Mouse (Mus musculus): ENCODE results near the gene Gpc5.

Gpc5 gene

DNA sequence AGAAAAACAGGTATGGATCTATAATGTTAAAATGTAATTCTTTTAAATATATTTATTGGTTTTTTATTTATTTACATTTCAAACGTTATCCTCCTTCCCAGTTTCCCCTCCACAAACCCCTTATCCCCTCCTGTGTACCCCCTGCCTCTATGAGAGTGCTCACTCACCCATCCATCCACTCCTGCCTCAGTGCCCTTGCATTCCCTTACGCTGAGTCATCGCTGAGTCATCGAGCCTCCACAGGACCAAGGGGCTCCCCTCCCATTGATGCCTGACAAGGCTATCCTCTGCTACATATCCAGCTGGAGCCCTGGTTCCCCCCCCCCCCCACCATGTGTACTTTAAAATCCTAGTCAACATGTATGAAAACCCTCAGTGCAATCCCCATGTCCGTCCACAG is 738.5 kb downstream of the Gpc5 start:
- no peak for DNase-seq (ENCODE audit: low read depth in 2 of 2, low spot score in 2 of 2)

- peak in 1 of 2 experiments; percentile 1 for DNase-seq (ENCODE audit: low read depth in 2 of 2, low spot score in 2 of 2)
Measured at GRCm38 (mm10) chr14:115831219-115831755, 739.3 kb downstream of the Gpc5 start.

DNA sequence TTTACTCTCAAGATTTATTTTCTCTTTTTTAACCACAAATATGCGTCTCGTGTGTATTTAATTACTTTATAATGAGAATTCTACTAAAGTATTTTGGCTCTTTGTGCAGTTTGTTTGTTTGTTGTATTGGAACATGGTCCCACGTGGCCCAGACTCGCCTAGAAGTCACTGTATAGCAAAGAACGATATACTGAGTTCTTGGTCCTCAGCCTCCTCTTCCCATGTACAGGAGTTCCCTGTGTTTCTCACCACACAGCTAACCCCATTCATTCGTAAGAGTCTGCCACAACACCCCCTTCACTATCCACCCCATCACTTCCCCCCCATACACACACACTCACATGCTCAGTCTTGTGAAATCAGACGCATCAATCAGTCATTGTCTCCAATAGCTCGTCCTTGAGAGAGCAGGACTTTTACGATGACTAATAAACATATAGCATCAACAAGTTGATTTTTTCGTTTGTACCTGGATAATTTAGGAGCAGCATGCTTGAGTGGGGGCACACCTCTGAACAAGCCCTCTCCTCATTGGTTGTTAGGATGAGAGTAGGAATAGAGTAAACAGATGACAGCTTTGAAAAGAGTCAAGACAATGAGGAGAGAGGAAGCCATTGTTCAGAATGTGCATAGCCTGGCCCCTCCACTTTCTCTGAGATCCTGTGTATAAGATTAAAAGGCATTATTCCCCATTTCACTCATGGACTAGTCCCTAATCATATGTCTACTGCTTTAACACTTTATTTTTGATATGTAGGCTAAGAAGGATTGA is 740.0 kb downstream of the Gpc5 start:
- DNase-seq (ENCODE audit: low read depth in 2 of 2, low spot score in 2 of 2), result no peak

- DNase-seq (ENCODE audit: low read depth in 2 of 2, low spot score in 2 of 2), result no peak
Measured at GRCm38 (mm10) chr14:115843783-115844182, 751.8 kb downstream of the Gpc5 start.

DNA sequence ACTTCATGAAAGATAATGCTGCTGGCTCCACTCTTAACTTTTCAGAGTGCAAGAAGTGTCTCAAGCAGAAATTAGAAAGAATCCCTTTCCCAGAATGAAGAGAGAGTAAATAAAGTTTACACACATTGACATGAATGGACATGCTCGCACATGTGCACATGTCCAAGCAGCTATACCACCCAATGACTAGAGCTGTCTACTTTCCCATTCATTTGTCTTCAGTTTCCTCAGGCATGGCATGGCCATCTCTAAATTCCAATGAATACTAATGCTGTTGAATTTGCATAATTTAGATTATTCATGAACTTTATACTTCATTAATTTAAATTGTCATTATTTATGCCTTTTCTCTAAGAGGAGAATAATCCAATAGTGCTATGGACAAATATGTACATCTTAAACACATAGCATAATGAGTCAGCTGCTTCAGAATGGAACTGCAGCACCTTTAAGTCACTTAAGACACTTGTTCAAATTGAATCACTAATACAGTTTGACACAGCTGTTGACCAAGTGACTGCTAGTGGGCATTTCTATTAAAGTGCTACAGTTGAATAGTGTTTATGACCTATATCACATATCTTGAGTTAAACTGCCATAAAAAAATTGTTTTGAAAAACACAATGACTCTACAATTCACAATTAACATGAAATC is 752.9 kb downstream of the Gpc5 start:
- no peak for DNase-seq (ENCODE audit: low read depth in 2 of 2, low spot score in 2 of 2)

GRCm38 (mm10) chr14:115869127-115869526 is 777.1 kb downstream of the Gpc5 start:
- DNase-seq (ENCODE audit: low read depth in 2 of 2, low spot score in 2 of 2), result no peak

- no peak for DNase-seq (ENCODE audit: low read depth in 2 of 2, low spot score in 2 of 2)
Measured at GRCm38 (mm10) chr14:115976062-115976461, 884.0 kb downstream of the Gpc5 start.

GRCm38 (mm10) chr14:115979233-115979632 is 887.2 kb downstream of the Gpc5 start:
- no peak for DNase-seq (ENCODE audit: low read depth in 2 of 2, low spot score in 2 of 2)

GRCm38 (mm10) chr14:115990764-115991163 is 898.7 kb downstream of the Gpc5 start:
- DNase-seq (ENCODE audit: low read depth in 2 of 2, low spot score in 2 of 2), result no peak

DNA sequence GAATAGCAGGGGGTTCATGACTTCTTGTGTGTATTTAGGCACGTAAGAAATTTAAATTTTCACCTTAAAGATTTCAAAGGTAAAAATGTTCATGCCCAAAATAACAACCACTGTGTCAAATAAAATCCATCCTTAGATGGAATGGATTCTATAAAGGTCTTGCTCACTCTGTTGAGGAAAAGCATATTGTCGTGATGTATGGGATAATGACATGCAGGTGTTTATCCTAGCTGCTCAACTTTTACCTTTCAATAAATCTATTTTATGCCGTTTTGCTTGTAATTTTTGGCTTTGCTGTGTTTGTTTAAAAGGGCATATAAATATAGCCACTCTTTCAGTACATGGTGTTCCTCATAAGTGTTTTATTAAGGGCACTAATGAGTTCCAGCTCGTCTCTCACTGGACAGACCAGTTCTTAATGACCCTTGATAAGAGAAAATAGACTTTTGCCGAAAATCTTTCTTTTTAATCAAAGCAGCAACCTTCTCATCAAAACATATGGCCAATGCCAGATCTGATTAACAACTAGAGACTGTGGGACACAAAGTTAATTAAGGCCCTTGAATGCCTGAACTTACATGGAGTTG is 901.6 kb downstream of the Gpc5 start:
- DNase-seq (ENCODE audit: low read depth in 2 of 2, low spot score in 2 of 2), result no peak

- DNase-seq (ENCODE audit: low read depth in 2 of 2, low spot score in 2 of 2), result no peak
Measured at GRCm38 (mm10) chr14:115998931-115999330, 906.9 kb downstream of the Gpc5 start.

GRCm38 (mm10) chr14:116087010-116087409 is 995.0 kb downstream of the Gpc5 start:
- DNase-seq (ENCODE audit: low read depth in 2 of 2, low spot score in 2 of 2), result no peak

DNA sequence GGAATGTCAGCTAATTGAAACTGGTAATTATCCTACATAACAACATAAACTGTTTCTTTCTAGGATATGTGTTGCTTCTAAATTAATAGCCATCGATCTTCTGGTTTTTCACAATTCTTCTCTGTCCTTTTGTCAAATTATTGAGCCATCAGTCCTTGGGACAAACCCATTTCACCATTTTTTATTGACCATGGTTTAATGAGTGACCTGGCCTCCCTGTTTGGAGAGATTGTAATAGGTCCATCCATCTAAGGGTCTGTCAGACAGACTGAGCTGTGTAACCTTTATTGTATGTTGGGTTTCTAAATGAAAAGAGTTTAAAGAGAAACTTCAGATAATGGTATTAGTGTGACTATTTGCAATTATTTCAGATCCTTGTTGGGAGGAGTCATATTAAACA is 1035.9 kb downstream of the Gpc5 start:
- no peak for DNase-seq (ENCODE audit: low read depth in 2 of 2, low spot score in 2 of 2)

GRCm38 (mm10) chr14:116137330-116137729 is 1045.3 kb downstream of the Gpc5 start:
- DNase-seq (ENCODE audit: low read depth in 2 of 2, low spot score in 2 of 2), result no peak

GRCm38 (mm10) chr14:116137772-116138171 is 1045.8 kb downstream of the Gpc5 start:
- DNase-seq (ENCODE audit: low read depth in 2 of 2, low spot score in 2 of 2), result no peak

DNA sequence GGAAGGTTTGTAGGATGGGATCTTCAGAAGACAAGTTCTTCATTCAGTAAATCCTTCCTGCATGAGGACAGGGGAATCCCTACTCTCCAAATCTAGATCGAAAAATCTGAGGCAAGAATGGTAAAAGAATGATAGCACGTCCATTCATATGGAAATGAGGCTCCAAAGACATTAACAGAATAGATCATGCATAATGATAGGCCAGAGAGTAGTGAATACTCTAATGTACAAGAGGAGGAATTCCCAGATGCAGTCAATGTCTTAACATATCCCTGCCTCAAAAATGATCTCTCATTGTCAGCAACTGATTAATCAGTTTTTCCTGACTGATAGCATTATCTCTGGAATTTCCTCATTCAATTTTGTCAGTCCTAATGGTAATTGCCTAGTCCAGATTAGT is 1070.6 kb downstream of the Gpc5 start:
- no peak for DNase-seq (ENCODE audit: low read depth in 2 of 2, low spot score in 2 of 2)

DNA sequence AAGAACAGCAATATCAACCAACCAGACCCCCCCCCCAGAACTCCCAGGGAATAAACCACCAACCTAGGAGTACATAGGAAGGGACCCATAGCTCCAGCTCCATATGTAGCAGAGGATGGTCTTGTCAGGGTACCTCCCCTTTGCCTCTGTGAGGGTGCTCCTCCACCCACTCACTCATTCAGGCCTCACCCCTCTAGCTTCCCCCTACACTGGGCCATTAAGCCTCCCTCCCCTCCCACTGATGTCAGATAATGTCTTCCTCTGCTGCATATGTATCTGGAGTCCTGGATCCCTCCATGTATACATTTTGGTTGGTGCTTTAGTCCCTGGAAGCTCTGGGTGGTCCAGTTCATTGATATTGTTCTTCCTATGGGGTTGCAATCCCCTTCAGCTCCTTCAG is 1075.4 kb downstream of the Gpc5 start:
- DNase-seq (ENCODE audit: low read depth in 2 of 2, low spot score in 2 of 2), result no peak

DNA sequence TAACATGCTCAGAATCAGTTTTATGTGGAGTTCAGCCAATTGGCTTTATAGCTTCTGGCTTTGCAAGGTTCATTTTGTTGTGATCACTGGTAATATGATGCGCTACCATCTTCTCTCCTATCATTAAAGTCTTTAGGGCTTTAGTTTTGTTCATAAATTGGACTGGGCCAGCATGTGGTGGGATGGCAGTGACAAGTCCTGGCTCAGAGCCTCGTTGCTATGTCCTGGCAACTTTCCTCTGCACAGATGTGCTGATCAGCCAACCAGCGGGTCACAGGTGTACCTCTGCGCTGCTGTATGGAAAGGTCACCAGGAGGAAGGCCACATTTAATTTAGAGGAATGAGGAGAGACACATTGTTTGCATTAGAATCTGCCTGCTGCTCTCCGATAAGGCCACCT is 1077.1 kb downstream of the Gpc5 start:
- no peak for DNase-seq (ENCODE audit: low read depth in 2 of 2, low spot score in 2 of 2)

DNA sequence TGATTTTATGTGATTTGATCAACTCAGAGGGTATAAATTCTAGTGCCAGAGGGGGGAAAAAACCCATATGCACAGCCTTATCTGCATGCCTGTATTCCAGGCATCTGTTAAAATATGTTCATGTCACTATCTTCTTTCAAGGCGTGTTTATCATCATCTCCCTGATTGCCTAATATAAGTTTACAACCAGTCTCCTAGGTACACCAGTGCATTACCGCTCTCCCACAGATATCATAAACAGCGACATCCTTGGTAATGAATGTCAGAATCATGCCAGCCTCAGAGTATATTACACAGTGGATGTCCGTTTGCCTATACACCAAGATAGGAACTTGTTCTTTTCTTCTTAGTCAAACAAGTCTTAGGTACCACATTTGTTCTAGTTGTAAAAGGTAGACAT is 1095.0 kb downstream of the Gpc5 start:
- DNase-seq (ENCODE audit: low read depth in 2 of 2, low spot score in 2 of 2), result no peak

- peak in 1 of 2 experiments; percentile 1 for DNase-seq (ENCODE audit: low read depth in 2 of 2, low spot score in 2 of 2)
Measured at GRCm38 (mm10) chr14:116206977-116207376, 1115.0 kb downstream of the Gpc5 start.

- no peak for DNase-seq (ENCODE audit: low read depth in 2 of 2, low spot score in 2 of 2)
Measured at GRCm38 (mm10) chr14:116208581-116208980, 1116.6 kb downstream of the Gpc5 start.

GRCm38 (mm10) chr14:116209045-116209444 is 1117.0 kb downstream of the Gpc5 start:
- DNase-seq (ENCODE audit: low read depth in 2 of 2, low spot score in 2 of 2), result no peak
